Mouse (Mus musculus): ENCODE data around the gene Rffl. TPM values are rescaled to one million over a fixed set of nuclear protein-coding genes. Genes with fewer than 3 reads are reported as not detected.
"Not testable (repeated sequence)": the region's sequence is repeated elsewhere in the genome, so short reads cannot be mapped to it uniquely, and the experiment has no call there.

The Rffl gene
- polyA plus RNA-seq, 1 experiment from 2014 or later = 15.3 TPM

GRCm38 (mm10) chr11:82845415-82846078 lies 25.5 kb downstream of the Rffl start:
- H3K4me2 ChIP-seq (replicated peaks) = peak overlapping the region; percentile 34
- H3K9ac ChIP-seq = no peak overlapping the region
- ATAC-seq (ENCODE audit: insufficient number of reproducible peaks, low FRiP score, low TSS enrichment, low read depth) = peak; percentile 71
- WGBS = 22% methylated on average over 16 of the region's 16 CpGs
- peak overlapping the region; percentile 28 for H3K27ac ChIP-seq (replicated peaks)
- H3K27me3 ChIP-seq = no peaks in the 10 kb centered on the region
- peak overlapping the region; percentile 8; the same call in 1 of the 2 replicates for H3K4me3 ChIP-seq (replicated peaks)
- H3K36me3 ChIP-seq = no peaks in the 10 kb centered on the region
- no peaks in the 10 kb centered on the region for H3K9me3 ChIP-seq (replicated peaks)
- peaks cover 5% of the 10 kb centered on the region; the same call in 1 of the 2 replicates for H3K4me1 ChIP-seq

- no peak overlapping the region for H3K4me2 ChIP-seq (replicated peaks)
- peaks cover 5% of the 10 kb centered on the region; the same call in 1 of the 2 replicates for H3K4me1 ChIP-seq
- ATAC-seq (ENCODE audit: insufficient number of reproducible peaks, low FRiP score, low TSS enrichment, low read depth) = no peak
- H3K27ac ChIP-seq (replicated peaks) = peak overlapping the region; percentile 28; the same call in 1 of the 2 replicates
- H3K9ac ChIP-seq = no peak overlapping the region
- WGBS = 60% methylated on average over 11 of the region's 11 CpGs
- H3K9me3 ChIP-seq (replicated peaks) = no peaks in the 10 kb centered on the region
- no peaks in the 10 kb centered on the region for H3K27me3 ChIP-seq
- H3K4me3 ChIP-seq (replicated peaks) = no peak overlapping the region
- H3K36me3 ChIP-seq = no peaks in the 10 kb centered on the region
Measured at GRCm38 (mm10) chr11:82844771-82845414, 26.1 kb downstream of the Rffl start.

- no peak overlapping the region for H3K4me3 ChIP-seq (replicated peaks)
- H3K27ac ChIP-seq (replicated peaks) = no peak overlapping the region
- WGBS = 43% methylated on average over 5 of the region's 5 CpGs
- no peak overlapping the region for H3K9ac ChIP-seq
- no peak overlapping the region for H3K4me2 ChIP-seq (replicated peaks)
- no peak for ATAC-seq (ENCODE audit: insufficient number of reproducible peaks, low FRiP score, low TSS enrichment, low read depth)
- no peaks in the 10 kb centered on the region for H3K36me3 ChIP-seq
- H3K4me1 ChIP-seq = peaks cover 15% of the 10 kb centered on the region
- H3K9me3 ChIP-seq (replicated peaks) = no peaks in the 10 kb centered on the region
- H3K27me3 ChIP-seq = no peaks in the 10 kb centered on the region
Measured at GRCm38 (mm10) chr11:82838511-82838910, 32.5 kb downstream of the Rffl start.

DNA sequence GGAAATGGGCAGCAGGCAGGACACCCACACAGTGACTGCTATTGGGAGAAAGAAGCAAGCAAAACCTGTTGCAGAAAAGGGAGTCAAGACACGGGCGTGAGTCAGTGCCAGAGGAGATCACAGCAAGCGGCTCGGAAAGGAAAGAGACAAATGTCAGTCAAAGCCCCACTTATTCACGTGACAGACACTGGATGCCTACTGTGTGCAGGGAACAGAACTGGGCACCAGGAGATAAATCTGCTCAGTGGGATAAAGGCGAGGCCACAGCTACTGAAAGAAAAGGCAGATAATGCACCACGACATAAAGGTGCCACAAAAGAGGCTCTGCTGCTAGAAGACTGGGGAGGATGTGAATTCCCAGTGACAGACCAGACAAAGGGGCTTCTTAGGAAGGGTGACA lies 33.2 kb downstream of the Rffl start:
- H3K27ac ChIP-seq (replicated peaks) = no peak overlapping the region; the same call in 1 of the 2 replicates
- 41% methylated on average over 7 of the region's 7 CpGs for WGBS

DNA sequence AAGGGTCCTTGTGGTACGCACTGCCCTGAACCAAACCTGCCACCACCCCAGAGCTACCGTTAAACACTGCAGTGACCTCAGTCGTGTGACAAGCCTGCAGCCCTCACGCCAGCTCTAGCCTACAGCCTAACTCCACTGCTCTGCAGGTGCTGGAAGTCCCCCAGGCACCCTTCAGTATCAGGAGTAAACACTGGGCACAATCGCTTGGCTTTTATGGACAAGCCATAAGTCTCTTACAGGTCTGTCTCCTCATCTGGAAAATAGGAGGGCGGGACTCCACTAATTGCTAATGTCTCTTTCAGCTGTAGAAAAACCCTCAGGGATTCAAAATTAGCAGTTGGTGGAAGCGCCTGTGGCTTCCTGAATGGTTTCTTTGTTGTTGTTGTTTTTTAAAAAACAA lies 33.8 kb downstream of the Rffl start:
- H3K9ac ChIP-seq = no peak overlapping the region
- no peaks in the 10 kb centered on the region for H3K36me3 ChIP-seq
- no peak overlapping the region for H3K27ac ChIP-seq (replicated peaks)
- H3K27me3 ChIP-seq = no peaks in the 10 kb centered on the region
- H3K4me2 ChIP-seq (replicated peaks) = no peak overlapping the region
- peaks cover 15% of the 10 kb centered on the region for H3K4me1 ChIP-seq
- no peaks in the 10 kb centered on the region for H3K9me3 ChIP-seq (replicated peaks)
- no peak overlapping the region for H3K4me3 ChIP-seq (replicated peaks)
- peak; percentile 26; the same call in 1 of the 2 replicates for ATAC-seq (ENCODE audit: insufficient number of reproducible peaks, low FRiP score, low TSS enrichment, low read depth)
- WGBS = 40% methylated on average over 7 of the region's 7 CpGs

More for the DNA sequence above, 33.2 kb downstream of the Rffl start:
- Histone ChIP-seq H3K36me3 (no peaks in the 10 kb centered on the region), H3K4me2 (replicated peaks) (no peak overlapping the region), H3K4me3 (replicated peaks) (no peak overlapping the region), H3K9me3 (replicated peaks) (no peaks in the 10 kb centered on the region), H3K4me1 (peaks cover 15% of the 10 kb centered on the region), H3K9ac (no peak overlapping the region), H3K27me3 (no peaks in the 10 kb centered on the region)
- ATAC-seq (ENCODE audit: insufficient number of reproducible peaks, low FRiP score, low TSS enrichment, low read depth) = no peak

DNA sequence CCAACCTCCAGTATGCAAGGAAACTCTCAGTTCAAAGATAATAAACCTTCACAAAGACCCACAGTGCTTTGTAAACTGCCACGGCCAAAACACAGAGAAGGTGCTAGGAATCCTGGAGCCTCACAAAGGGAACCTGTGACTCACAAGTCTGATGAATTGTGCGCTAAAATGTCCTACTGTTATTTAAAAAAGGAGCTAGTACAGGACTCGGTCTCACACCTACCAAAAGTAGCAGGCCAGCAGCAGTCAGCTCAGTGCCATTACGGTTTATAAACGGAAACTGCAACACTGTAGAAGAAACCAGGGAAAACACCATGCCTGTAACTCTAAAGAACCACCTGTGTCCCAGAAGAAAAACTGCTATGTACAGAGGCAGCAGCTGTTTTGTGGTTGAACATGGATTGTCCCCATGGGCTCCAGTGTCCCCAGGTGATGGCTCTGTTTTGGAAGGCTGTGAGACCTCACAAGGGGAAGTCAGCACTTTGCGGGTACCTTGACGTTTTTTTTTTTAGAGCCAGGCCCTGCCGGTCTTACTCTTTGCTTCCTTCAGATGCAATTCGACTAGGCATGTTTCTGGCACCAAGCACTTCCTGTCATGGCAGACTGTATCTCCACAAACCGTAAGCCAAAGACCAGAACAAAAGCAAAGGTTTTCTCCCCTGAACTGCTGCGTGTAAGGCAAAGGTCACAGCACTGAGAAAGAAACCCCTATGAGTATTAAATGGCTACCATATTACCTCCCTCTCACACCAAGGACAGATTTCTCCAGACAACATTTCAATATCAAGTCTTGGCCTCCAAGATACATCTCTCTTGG lies 35.2 kb downstream of the Rffl start:
- no peaks in the 10 kb centered on the region for H3K27me3 ChIP-seq
- H3K4me1 ChIP-seq = peaks cover 27% of the 10 kb centered on the region
- no peak overlapping the region for H3K27ac ChIP-seq (replicated peaks)
- no peak for ATAC-seq (ENCODE audit: insufficient number of reproducible peaks, low FRiP score, low TSS enrichment, low read depth)
- 73% methylated on average over 11 of the region's 11 CpGs for WGBS
- H3K4me2 ChIP-seq (replicated peaks) = no peak overlapping the region
- H3K9me3 ChIP-seq (replicated peaks) = no peaks in the 10 kb centered on the region
- no peak overlapping the region for H3K9ac ChIP-seq
- no peaks in the 10 kb centered on the region for H3K36me3 ChIP-seq
- H3K4me3 ChIP-seq (replicated peaks) = no peak overlapping the region

- H3K9me3 ChIP-seq (replicated peaks); ATAC-seq (ENCODE audit: insufficient number of reproducible peaks, low FRiP score, low TSS enrichment, low read depth); H3K36me3 ChIP-seq; H3K4me3 ChIP-seq (replicated peaks); H3K27me3 ChIP-seq; H3K27ac ChIP-seq (replicated peaks); H3K4me2 ChIP-seq (replicated peaks); H3K9ac ChIP-seq: not testable (repeated sequence)
- peaks cover 28% of the 10 kb centered on the region for H3K4me1 ChIP-seq
- WGBS = 87% methylated on average over 7 of the region's 7 CpGs
Measured at GRCm38 (mm10) chr11:82834359-82834758, 36.7 kb downstream of the Rffl start.

- no peaks in the 10 kb centered on the region for H3K9me3 ChIP-seq (replicated peaks)
- peaks cover 28% of the 10 kb centered on the region for H3K4me1 ChIP-seq
- H3K27me3 ChIP-seq = no peaks in the 10 kb centered on the region
- H3K27ac ChIP-seq (replicated peaks) = no peak overlapping the region
- no peak overlapping the region for H3K4me2 ChIP-seq (replicated peaks)
- WGBS = 86% methylated on average over 8 of the region's 8 CpGs
- ATAC-seq (ENCODE audit: insufficient number of reproducible peaks, low FRiP score, low TSS enrichment, low read depth) = no peak
- H3K9ac ChIP-seq = no peak overlapping the region
- H3K36me3 ChIP-seq = no peaks in the 10 kb centered on the region
- H3K4me3 ChIP-seq (replicated peaks) = no peak overlapping the region
Measured at GRCm38 (mm10) chr11:82833929-82834328, 37.1 kb downstream of the Rffl start.

DNA sequence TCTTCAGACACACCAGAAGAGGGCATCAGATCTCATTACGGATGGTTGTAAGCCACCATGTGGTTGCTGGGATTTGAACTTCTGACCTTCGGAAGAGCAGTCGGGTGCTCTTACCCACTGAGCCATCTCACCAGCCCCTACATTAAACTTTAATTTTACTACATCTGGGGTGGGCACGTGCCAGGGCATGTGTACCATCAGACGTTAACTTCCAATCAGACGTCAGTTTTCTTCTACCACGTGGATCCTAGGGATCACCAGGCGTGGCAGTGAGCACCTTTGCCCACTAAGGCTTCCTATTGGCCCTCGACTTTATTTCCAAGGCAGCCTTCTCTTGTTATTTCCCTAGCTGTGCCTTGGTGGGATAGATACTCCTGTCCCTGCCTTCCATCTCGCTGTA lies 38.6 kb downstream of the Rffl start:
- not testable (repeated sequence) for H3K4me2 ChIP-seq (replicated peaks); H3K9me3 ChIP-seq (replicated peaks); H3K36me3 ChIP-seq; H3K9ac ChIP-seq; H3K27me3 ChIP-seq; H3K27ac ChIP-seq (replicated peaks); H3K4me3 ChIP-seq (replicated peaks); ATAC-seq (ENCODE audit: insufficient number of reproducible peaks, low FRiP score, low TSS enrichment, low read depth)
- H3K4me1 ChIP-seq = peaks cover 16% of the 10 kb centered on the region
- WGBS = 73% methylated on average over 10 of the region's 10 CpGs

GRCm38 (mm10) chr11:82831008-82831893 lies 39.8 kb downstream of the Rffl start:
- Histone ChIP-seq H3K4me2 (replicated peaks) (peak overlapping the region; percentile 32), H3K36me3 (no peaks in the 10 kb centered on the region), H3K9ac (no peak overlapping the region), H3K27me3 (no peaks in the 10 kb centered on the region), H3K4me1 (peaks cover 13% of the 10 kb centered on the region), H3K27ac (replicated peaks) (peak overlapping the region; percentile 22; the same call in 1 of the 2 replicates), H3K4me3 (replicated peaks) (no peak overlapping the region; the same call in 1 of the 2 replicates), H3K9me3 (replicated peaks) (no peaks in the 10 kb centered on the region)
- no peak for ATAC-seq (ENCODE audit: insufficient number of reproducible peaks, low FRiP score, low TSS enrichment, low read depth)
- WGBS = 8% methylated on average over 10 of the region's 10 CpGs

All from embryonic facial prominence, embryonic 15.5 days (tissue).